Mouse (Mus musculus): ENCODE measurements around the gene Ccdc36. TPM values are rescaled to one million over a fixed set of nuclear protein-coding genes. Genes with fewer than 3 reads are reported as not detected.

Gene Ccdc36
- not detected for total RNA-seq (2021)

GRCm38 (mm10) chr9:108428384-108428783, at the start of gene Ccdc36:
TSS of gene Ccdc36 (minus strand) at chr9:108428484.
- no peak for DNase-seq
- intact Hi-C loops (cut with DNase I), result no loop called here

- DNase-seq, result no peak
- intact Hi-C loops (cut with DNase I), result no loop called here
These were observed 46.2 kb upstream of the Ccdc36 start for GRCm38 (mm10) chr9:108474528-108474927.

- no peak for DNase-seq
- intact Hi-C loops (cut with DNase I), result no loop called here
These were observed 41.6 kb upstream of the Ccdc36 start for GRCm38 (mm10) chr9:108469845-108470244.

GRCm38 (mm10) chr9:108469430-108469829, 41.1 kb upstream of the Ccdc36 start:
- intact Hi-C loops (cut with DNase I), result no loop called here
- no peak for DNase-seq

GRCm38 (mm10) chr9:108466219-108466618, 37.9 kb upstream of the Ccdc36 start:
- DNase-seq, result no peak
- intact Hi-C loops (cut with DNase I), result no loop called here

- no peak for DNase-seq
- intact Hi-C loops (cut with DNase I), result no loop called here
These were observed 35.4 kb upstream of the Ccdc36 start for GRCm38 (mm10) chr9:108463713-108464112.

- intact Hi-C loops (cut with DNase I), result no loop called here
- no peak for DNase-seq
These were observed 33.9 kb upstream of the Ccdc36 start for GRCm38 (mm10) chr9:108462192-108462591.

- intact Hi-C loops (cut with DNase I), result no loop called here
These were observed 33.4 kb upstream of the Ccdc36 start for GRCm38 (mm10) chr9:108461675-108462074.

GRCm38 (mm10) chr9:108461181-108461631, 32.9 kb upstream of the Ccdc36 start, which contains the start of gene Klhdc8b:
TSS of gene Klhdc8b (minus strand) at chr9:108461581.
- no peak for DNase-seq
- intact Hi-C loops (cut with DNase I), result no loop called here

More at GRCm38 (mm10) chr9:108461675-108462074, 33.4 kb upstream of the Ccdc36 start:
- no peak for DNase-seq

- DNase-seq, result peak; percentile 86 to 88
- intact Hi-C loops (cut with DNase I), result loop anchor here (1.0 kb wide), 1 partner anchor 18 kb away; no protein-coding TSS in a partner anchor
These were observed 32.3 kb upstream of the Ccdc36 start, which contains the start of gene Ccdc71 for GRCm38 (mm10) chr9:108460319-108461178. TSS of gene Ccdc71 (plus strand) at chr9:108460527.

GRCm38 (mm10) chr9:108459939-108460318, 31.6 kb upstream of the Ccdc36 start:
- DNase-seq, result no peak
- intact Hi-C loops (cut with DNase I), result loop anchor here (1.0 kb wide), 1 partner anchor 18 kb away; no protein-coding TSS in a partner anchor

- intact Hi-C loops (cut with DNase I), result no loop called here
- no peak for DNase-seq
These were observed 28.7 kb upstream of the Ccdc36 start for GRCm38 (mm10) chr9:108456953-108457352.

GRCm38 (mm10) chr9:108455747-108456571, 27.7 kb upstream of the Ccdc36 start:
- intact Hi-C loops (cut with DNase I), result no loop called here
- no peak for DNase-seq

- intact Hi-C loops (cut with DNase I), result loop anchor here (5.0 kb wide), 2 partner anchors 57 to 147 kb away; partner anchors contain the start of genes Rhoa and Tcta
- DNase-seq, result no peak
These were observed 26.1 kb upstream of the Ccdc36 start for GRCm38 (mm10) chr9:108454429-108454828.

- DNase-seq, result no peak
- intact Hi-C loops (cut with DNase I), result loop anchor here (5.0 kb wide), 2 partner anchors 56 to 146 kb away; partner anchors contain the start of genes Rhoa and Tcta
These were observed 25.2 kb upstream of the Ccdc36 start for GRCm38 (mm10) chr9:108453458-108453857.

- no peak for DNase-seq
- intact Hi-C loops (cut with DNase I), result loop anchor here (5.0 kb wide), 2 partner anchors 56 to 146 kb away; partner anchors contain the start of genes Rhoa and Tcta
These were observed 24.6 kb upstream of the Ccdc36 start for GRCm38 (mm10) chr9:108452911-108453310.

GRCm38 (mm10) chr9:108452291-108452906, 24.1 kb upstream of the Ccdc36 start:
- peak; percentile 89 to 92 for DNase-seq
- intact Hi-C loops (cut with DNase I), result loop anchor here (5.0 kb wide), 2 partner anchors 55 to 145 kb away; partner anchors contain the start of genes Rhoa and Tcta

- intact Hi-C loops (cut with DNase I), result loop anchor here (5.0 kb wide), 2 partner anchors 54 to 144 kb away; partner anchors contain the start of genes Rhoa and Tcta
- DNase-seq, result no peak
These were observed 23.4 kb upstream of the Ccdc36 start for GRCm38 (mm10) chr9:108451519-108452160.

- DNase-seq, result no peak
- intact Hi-C loops (cut with DNase I), result loop anchor here (5.0 kb wide), 2 partner anchors 54 to 144 kb away; partner anchors contain the start of genes Rhoa and Tcta
These were observed 22.8 kb upstream of the Ccdc36 start for GRCm38 (mm10) chr9:108451170-108451493.
